Mouse (Mus musculus) kidney, embryonic 14.5 days (tissue): ENCODE measurements at regions not wholly inside any gene's neighbourhood (a gene's known extent, or its start where the extent isn't known, plus 50 kb on each side); places are given as distances from the start of the nearest gene placed in this dataset.

Experiments used
- ATAC-seq: fragments of 200-750 bp; cut with Nextera tagmentation; 2 replicates; pipeline ENCODE4 v1.8.0; 2017; ENCODE audit warnings: moderate number of reproducible peaks, mild to moderate bottlenecking, moderate TSS enrichment, moderate library complexity; ENCODE audit not compliant: low FRiP score, low TSS enrichment
- H3K27ac ChIP-seq: fragments of 300-500 bp; sonication (generic); 2 replicates; pipeline ENCODE4 v1.5.1; 2014; ENCODE audit warnings: low read depth, mild to moderate bottlenecking, low read length, moderate library complexity, mixed read lengths
- H3K27me3 ChIP-seq: fragments of 300-500 bp; sonication (generic); 2 replicates; pipeline ENCODE4 v1.6.1; 2014; ENCODE audit warnings: mild to moderate bottlenecking, low read length; ENCODE audit not compliant: control insufficient read depth, insufficient read depth
- H3K36me3 ChIP-seq: fragments of 300-500 bp; sonication (generic); 2 replicates; pipeline ENCODE4 v1.6.1; 2014; ENCODE audit warnings: low read length, mixed read lengths; ENCODE audit not compliant: control insufficient read depth, insufficient read depth
- H3K4me1 ChIP-seq: fragments of 300-500 bp; sonication (generic); 2 replicates; pipeline ENCODE4 v1.6.1; 2014; ENCODE audit warnings: low read length, mixed read lengths; ENCODE audit not compliant: control insufficient read depth, insufficient read depth
- H3K4me2 ChIP-seq: fragments of 300-500 bp; sonication (generic); replicated peaks from 2 replicates; pipeline ENCODE4 v1.6.1; 2014; ENCODE audit warnings: low read depth, mild to moderate bottlenecking, low read length
- H3K4me3 ChIP-seq: fragments of 300-500 bp; sonication (generic); 2 replicates; pipeline ENCODE4 v1.5.1; 2014; ENCODE audit warnings: mild to moderate bottlenecking, low read length
- H3K9ac ChIP-seq: fragments of 300-500 bp; sonication (generic); 2 replicates; pipeline ENCODE4 v1.6.1; 2014; ENCODE audit warnings: low read depth, mild to moderate bottlenecking, low read length, moderate library complexity
- H3K9me3 ChIP-seq: fragments of 300-500 bp; sonication (generic); 2 replicates; pipeline ENCODE4 v1.6.1; 2016; ENCODE audit warnings: low read length; ENCODE audit not compliant: control insufficient read depth
- WGBS: fragments of 180-500 bp; shearing (Covaris S2); extraction: QIAGEN DNeasy Blood & Tissue Kit; methylation state at CpG from one replicate; pipeline ENCODE4 v1.1.7; 2014; 5-methylcytosine and 5-hydroxymethylcytosine counted together

DNA sequence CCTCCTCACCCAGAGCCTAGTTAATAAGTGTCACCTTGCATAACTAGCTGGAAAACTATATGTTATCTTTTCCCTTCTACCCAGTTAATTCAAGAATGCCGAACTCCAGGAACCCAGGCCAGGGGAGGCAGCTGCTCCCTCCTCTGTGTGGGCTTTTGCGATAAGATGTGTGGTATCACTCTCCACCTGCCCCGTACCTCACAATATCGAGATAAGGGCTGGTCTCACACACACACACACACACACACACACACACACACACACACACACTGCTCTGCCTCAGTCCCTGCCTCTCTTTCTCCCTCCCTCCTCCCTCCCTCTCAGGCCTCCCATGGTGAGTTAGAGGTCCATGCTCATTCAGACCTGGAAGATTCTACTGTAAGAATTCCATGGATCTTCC lies 127.1 kb downstream of the Slc38a4 start:
- H3K36me3 ChIP-seq = no peaks in the 10 kb centered on the region
- no peaks in the 10 kb centered on the region for H3K9me3 ChIP-seq
- H3K4me1 ChIP-seq = no peaks in the 10 kb centered on the region
- ATAC-seq = no peak
- no peak overlapping the region for H3K4me3 ChIP-seq
- no peak overlapping the region for H3K9ac ChIP-seq
- H3K4me2 ChIP-seq = no peak overlapping the region
- no peak overlapping the region for H3K27ac ChIP-seq
- no peaks in the 10 kb centered on the region for H3K27me3 ChIP-seq
- 90% methylated on average over 4 of the region's 4 CpGs for whole genome bisulfite sequencing

DNA sequence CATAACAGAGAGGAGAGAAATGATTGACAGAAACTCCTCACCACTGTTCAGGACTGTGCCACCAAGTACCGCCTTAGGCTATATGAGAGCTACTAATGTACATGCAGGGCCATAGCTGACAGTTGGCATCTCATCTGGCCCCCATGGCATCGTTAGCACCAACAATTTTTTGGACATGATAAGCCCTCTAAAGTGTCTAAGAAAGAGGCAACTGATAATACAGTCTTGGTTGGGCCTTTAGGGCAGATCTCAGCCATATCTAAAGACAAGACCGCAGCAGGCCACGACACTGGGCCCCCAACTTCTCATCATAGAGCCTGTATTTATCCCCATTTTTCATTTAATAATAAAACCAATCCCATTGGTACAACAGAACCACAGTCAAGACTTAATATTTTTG lies 128.1 kb downstream of the Slc38a4 start:
- H3K27ac ChIP-seq = no peak overlapping the region
- no peaks in the 10 kb centered on the region for H3K36me3 ChIP-seq
- no peak overlapping the region for H3K4me2 ChIP-seq
- H3K9ac ChIP-seq = no peak overlapping the region
- no peak for ATAC-seq
- H3K4me1 ChIP-seq = no peaks in the 10 kb centered on the region
- no peaks in the 10 kb centered on the region for H3K9me3 ChIP-seq
- 92% methylated on average over 4 of the region's 4 CpGs for whole genome bisulfite sequencing
- H3K4me3 ChIP-seq = no peak overlapping the region
- no peaks in the 10 kb centered on the region for H3K27me3 ChIP-seq

DNA sequence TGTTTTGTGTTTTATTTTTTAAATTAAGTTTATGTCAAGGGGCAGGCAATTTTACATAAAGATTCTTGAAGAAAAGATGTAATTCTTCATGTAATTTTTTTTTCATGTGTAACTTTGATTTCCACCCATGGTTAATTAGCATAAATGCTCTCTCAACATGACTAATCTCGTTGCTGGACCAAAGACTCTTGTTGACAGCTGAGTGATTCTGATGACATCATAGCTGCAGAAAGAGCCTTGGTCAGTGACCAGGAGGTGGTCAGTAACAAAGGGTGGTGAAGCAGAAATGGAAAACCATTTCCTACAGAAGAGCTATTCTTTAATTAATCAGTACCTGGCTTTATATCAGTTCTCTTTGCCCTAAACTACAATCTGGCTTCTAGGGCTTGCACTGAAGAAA lies 129.1 kb downstream of the Slc38a4 start:
- 56% methylated on average over 1 of the region's 1 CpGs for WGBS
- no peaks in the 10 kb centered on the region for H3K36me3 ChIP-seq
- ATAC-seq = no peak

DNA sequence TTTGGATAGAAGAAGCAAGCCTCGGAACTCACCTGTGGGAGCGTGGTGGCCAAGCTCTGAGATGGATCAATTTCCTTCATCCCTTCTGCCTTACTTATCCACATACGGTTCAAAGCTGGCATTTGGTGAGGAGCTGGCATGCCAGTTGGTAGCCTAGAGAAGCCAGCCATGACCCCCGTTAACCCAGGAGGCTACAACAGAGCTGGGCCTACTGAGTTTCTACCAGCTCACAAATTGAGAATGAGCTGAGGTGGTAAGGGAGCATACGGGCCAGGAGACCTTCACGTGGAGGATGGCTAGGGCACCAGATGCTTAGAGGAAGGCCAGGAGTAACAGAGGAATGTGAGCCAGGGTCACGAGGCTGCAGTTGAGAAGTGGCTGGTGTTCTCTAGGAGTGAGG lies 139.2 kb downstream of the Slc38a4 start:
- Histone ChIP-seq H3K4me3 (no peak overlapping the region), H3K36me3 (no peaks in the 10 kb centered on the region), H3K9me3 (no peaks in the 10 kb centered on the region), H3K4me2 (no peak overlapping the region), H3K9ac (no peak overlapping the region), H3K4me1 (no peaks in the 10 kb centered on the region), H3K27me3 (no peaks in the 10 kb centered on the region), H3K27ac (no peak overlapping the region)
- WGBS = 91% methylated on average over 7 of the region's 7 CpGs
- ATAC-seq = no peak

More for the DNA sequence above, 129.1 kb downstream of the Slc38a4 start:
- Histone ChIP-seq H3K4me2 (no peak overlapping the region), H3K4me1 (no peaks in the 10 kb centered on the region), H3K9ac (no peak overlapping the region), H3K27me3 (no peaks in the 10 kb centered on the region), H3K27ac (no peak overlapping the region), H3K4me3 (no peak overlapping the region), H3K9me3 (no peaks in the 10 kb centered on the region)

DNA sequence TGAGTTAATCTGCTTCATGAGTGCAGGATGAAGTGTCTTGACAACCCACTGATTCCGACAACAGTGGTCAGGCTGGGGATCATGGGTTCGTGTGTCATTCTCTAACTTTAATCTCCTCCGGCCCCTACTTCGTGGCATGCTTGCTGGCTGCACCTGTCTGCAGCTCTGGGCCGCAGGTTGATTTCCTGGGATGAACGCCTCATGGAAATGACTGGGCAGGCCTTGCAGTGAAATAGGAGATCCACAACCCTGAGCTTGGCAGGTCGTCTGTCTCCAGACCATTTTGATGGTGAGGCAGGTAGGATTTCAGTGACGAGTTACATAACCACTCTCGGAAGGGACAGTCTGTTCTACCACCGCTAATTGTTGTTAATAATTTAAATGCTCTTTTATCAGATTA lies 140.2 kb downstream of the Slc38a4 start:
- H3K27ac ChIP-seq = no peak overlapping the region
- H3K4me3 ChIP-seq = no peak overlapping the region
- 62% methylated on average over 10 of the region's 10 CpGs for WGBS
- H3K4me1 ChIP-seq = no peaks in the 10 kb centered on the region
- H3K9me3 ChIP-seq = no peaks in the 10 kb centered on the region
- H3K4me2 ChIP-seq = no peak overlapping the region
- H3K9ac ChIP-seq = no peak overlapping the region
- no peaks in the 10 kb centered on the region for H3K36me3 ChIP-seq
- ATAC-seq = no peak
- H3K27me3 ChIP-seq = no peaks in the 10 kb centered on the region

DNA sequence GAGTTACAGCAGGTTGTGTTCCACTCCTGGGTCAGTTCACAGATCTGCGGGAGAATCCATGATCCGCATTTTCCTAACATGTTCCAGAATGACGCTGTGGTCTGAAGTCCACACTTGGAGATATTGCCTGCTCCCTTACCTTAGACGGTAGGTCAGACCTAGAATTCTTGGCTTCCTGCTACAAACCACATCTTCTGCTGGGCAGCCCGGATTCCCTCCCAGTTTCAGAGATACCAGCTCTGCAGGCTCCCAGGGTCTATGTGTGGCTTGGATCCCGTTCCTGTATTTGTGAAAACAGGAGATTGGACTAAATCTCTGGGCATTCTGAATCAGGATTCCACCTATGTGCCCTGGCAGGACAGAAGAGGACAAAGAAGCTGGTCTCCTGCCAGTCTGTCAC lies 140.8 kb downstream of the Slc38a4 start:
- no peaks in the 10 kb centered on the region for H3K9me3 ChIP-seq
- no peaks in the 10 kb centered on the region for H3K4me1 ChIP-seq
- H3K9ac ChIP-seq = no peak overlapping the region
- H3K36me3 ChIP-seq = no peaks in the 10 kb centered on the region
- no peak overlapping the region for H3K4me2 ChIP-seq
- 92% methylated on average over 6 of the region's 6 CpGs for WGBS
- H3K27me3 ChIP-seq = no peaks in the 10 kb centered on the region
- no peak for ATAC-seq
- no peak overlapping the region for H3K4me3 ChIP-seq
- H3K27ac ChIP-seq = no peak overlapping the region

DNA sequence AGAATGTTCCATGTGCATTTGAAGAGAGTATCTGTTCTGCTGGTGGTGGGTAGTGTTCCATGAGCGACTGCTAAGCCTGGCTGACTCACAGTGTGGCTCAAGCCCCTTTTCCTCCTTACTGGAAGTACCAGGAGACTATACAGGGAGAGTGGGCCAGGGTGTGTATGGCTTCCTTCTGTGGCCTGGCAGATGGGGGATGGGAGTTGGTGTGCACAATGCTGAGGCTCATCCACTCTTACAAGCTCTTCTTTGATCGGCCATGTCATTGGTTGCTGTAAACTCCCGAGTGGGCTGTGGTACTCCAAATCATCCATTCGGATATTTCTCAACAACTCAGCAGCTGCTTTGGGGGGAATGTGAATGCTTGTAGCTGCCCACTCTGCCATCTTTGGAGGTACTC lies 150.2 kb downstream of the Slc38a4 start:
- Histone ChIP-seq H3K36me3 (no peaks in the 10 kb centered on the region), H3K4me1 (no peaks in the 10 kb centered on the region), H3K9me3 (no peaks in the 10 kb centered on the region), H3K4me3 (no peak overlapping the region), H3K27me3 (no peaks in the 10 kb centered on the region), H3K4me2 (no peak overlapping the region), H3K27ac (no peak overlapping the region), H3K9ac (no peak overlapping the region)
- 95% methylated on average over 4 of the region's 4 CpGs for WGBS
- ATAC-seq = no peak

DNA sequence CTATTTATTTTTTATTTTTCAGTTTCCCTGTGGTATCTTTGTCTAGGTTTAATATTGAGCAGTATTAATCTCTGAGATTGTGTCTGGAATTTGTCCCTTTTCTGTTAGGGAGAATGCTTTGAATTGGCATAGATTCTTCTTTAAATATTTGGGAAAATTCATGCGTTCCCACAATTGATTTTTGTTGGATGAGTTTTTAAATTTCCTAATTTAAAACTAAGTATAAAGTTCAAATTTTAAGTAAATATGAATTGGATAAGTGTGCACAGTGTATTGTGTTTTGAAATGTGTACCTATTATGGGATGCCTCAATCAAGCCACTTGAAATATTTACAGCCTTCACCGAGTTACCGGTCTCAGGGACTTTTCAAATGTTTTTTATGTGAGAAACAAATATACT lies 152.3 kb downstream of the Slc38a4 start:
- no peaks in the 10 kb centered on the region for H3K27me3 ChIP-seq
- no peaks in the 10 kb centered on the region for H3K4me1 ChIP-seq
- no peak overlapping the region for H3K4me2 ChIP-seq
- WGBS = 92% methylated on average over 3 of the region's 3 CpGs
- H3K9me3 ChIP-seq = no peaks in the 10 kb centered on the region
- H3K4me3 ChIP-seq = no peak overlapping the region
- H3K36me3 ChIP-seq = no peaks in the 10 kb centered on the region
- no peak overlapping the region for H3K27ac ChIP-seq
- no peak overlapping the region for H3K9ac ChIP-seq
- no peak for ATAC-seq

DNA sequence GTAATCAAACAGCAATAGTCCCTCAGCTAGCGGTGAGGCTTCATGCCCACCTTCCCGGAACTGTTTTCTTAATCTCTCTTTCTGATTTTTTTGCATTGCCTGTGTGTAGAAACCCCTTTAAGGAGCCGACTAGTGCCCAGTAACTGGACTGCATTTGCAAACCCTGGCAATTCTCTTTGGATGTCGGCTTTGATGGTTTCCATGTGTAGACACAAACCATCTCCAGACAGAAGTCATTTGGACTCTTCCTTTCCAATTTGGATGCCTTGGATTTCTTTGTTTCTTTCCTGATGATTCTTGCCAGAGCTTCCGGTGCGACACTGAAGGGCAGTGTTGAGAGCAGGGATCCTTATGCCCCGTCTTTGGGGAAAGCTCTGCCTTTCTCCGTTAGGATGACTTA lies 153.0 kb downstream of the Slc38a4 start:
- Histone ChIP-seq H3K9ac (no peak overlapping the region), H3K4me3 (no peak overlapping the region), H3K36me3 (no peaks in the 10 kb centered on the region), H3K4me2 (no peak overlapping the region), H3K9me3 (no peaks in the 10 kb centered on the region), H3K4me1 (no peaks in the 10 kb centered on the region), H3K27ac (no peak overlapping the region), H3K27me3 (no peaks in the 10 kb centered on the region)
- 86% methylated on average over 8 of the region's 8 CpGs for WGBS
- no peak for ATAC-seq

DNA sequence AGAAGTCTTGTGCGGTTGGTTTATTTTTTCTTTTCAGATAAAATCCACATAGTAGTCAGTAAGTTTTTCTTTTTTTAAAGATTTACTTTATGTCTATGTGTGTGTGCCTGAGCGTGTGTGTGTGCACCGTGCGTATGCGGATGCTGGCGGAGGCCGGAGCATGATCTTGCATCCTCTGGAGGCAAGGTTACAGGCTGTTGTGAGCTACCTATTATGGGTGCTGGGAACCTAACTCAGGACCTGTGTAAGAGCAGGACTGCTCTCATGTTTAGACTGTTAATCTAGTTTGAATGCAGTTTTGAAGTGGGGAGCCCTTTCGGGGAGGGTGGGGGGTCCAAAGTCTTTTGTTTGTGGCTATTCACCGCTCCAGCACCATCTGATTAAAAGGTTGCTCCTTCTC lies 154.1 kb downstream of the Slc38a4 start:
- no peaks in the 10 kb centered on the region for H3K9me3 ChIP-seq
- ATAC-seq = no peak
- H3K4me3 ChIP-seq = no peak overlapping the region
- 94% methylated on average over 9 of the region's 9 CpGs for WGBS
- H3K4me2 ChIP-seq = no peak overlapping the region
- no peak overlapping the region for H3K27ac ChIP-seq
- H3K9ac ChIP-seq = no peak overlapping the region
- no peaks in the 10 kb centered on the region for H3K27me3 ChIP-seq
- H3K36me3 ChIP-seq = no peaks in the 10 kb centered on the region
- no peaks in the 10 kb centered on the region for H3K4me1 ChIP-seq
